Mouse (Mus musculus) neutrophil, adult 5-6 weeks (primary cell): ENCODE measurements around the gene Zfp3. TPM values are rescaled to one million over a fixed set of nuclear protein-coding genes. Genes with fewer than 3 reads are reported as not detected.

ENCODE experiments used
- ATAC-seq: fragments of 151-379, 151-347 bp; 2 replicates; pipeline ENCODE4 v1.8.0; 2017; ENCODE audit warnings: mild to moderate bottlenecking, moderate TSS enrichment; ENCODE audit not compliant: insufficient number of reproducible peaks, poor library complexity, low FRiP score, severe bottlenecking; ENCODE audit errors: extremely low read depth
- total RNA-seq: library from RNA; stranded (forward); fragments of 200-1000 nt; gene quantifications from 2 replicates; pipeline ENCODE4 v1.2.3, GENCODE M21; 2017

The Zfp3 gene
- 2.6 and 2.8 TPM in 2 replicates for total RNA-seq

DNA sequence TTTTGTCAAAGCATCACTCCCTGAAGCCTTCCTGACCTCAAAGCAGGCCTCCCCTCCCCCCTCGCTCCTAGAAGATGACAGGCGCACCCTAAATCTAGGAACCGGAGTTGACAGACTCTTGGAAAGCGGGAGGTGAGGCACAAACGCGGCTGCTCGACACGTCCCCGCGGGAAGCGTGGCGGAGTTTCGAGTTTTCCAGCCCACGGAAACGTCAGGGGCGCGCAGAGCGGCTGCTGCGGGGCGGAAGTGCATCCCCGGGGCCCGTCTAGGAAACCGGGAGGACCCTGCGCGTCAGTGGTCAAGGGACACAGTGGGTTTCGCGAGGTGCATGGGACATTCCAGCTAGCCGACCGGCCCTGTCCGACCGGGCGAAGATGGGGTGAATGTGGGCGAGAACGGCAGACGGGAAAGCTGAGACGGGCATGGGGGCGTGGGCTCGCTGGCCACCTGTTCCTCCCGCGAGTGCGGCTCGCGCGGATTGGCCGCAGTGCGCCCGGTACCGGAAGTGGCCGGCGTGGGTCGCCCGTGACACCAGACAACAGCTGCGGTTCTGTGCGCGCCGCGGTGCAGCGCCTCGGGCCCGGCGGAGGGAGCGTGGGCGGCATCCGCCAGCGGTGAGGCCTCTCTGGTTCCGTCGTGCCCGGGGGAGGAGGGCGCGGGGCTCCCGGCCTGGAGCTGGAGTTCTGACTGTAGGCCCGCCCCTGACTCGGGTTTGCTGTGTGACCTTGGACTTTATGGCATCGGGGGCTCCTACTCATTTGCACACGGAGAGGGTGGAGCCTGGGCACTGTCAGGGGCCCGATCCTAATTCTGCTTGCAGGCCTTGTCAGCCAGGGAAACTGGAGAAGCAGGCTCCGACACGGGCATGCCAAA, at the start of gene Zfp3:
Zfp3 (plus strand) TSS at position 274 of the 873 bp plus-strand sequence.
- ATAC-seq, result peak; percentile 61

- ATAC-seq, result no peak
Measured at GRCm38 (mm10) chr11:70715832-70716231, 48.2 kb upstream of the Zfp3 start.

GRCm38 (mm10) chr11:70718481-70718880, 45.5 kb upstream of the Zfp3 start:
- ATAC-seq, result no peak

DNA sequence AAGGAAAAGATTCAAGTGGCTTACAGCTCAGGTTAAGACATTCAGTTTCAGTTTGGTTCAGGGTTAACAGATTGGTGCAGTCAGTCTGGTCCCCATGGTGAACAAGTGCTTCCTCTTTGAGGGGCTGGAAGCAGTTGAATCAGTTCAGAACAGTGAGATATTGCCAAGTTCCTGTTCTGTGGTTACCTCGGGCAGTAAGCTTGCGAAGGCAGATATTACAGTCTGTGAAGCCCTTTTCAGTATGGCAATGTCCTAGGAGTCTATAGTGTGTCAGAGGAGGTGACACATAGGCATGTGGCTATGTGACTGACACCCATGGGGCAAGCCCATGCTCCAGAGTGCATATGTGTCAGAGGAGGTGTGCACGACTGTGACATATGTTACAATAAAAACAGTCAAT, 43.4 kb upstream of the Zfp3 start:
- peak; percentile 85 for ATAC-seq

- no peak for ATAC-seq
Measured at GRCm38 (mm10) chr11:70721072-70721471, 42.9 kb upstream of the Zfp3 start.

DNA sequence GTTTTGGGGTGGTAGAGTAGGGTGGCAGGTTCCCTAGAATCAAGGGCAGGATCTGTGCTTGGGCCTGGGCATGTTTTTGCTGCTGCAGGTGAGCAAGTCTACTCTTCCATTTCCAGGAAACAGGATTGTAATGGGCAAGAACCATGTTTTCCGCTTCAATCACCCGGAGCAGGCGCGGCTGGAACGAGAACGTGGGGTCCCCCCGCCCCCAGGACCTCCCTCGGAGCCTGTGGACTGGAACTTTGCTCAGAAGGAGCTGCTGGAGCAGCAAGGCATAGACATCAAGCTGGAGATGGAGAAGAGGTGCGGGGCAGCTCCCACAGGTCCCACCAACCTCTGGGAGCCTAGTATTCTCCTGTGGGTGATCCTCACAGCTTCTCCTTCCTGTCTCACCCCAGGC, 39.3 kb upstream of the Zfp3 start:
- no peak for ATAC-seq

DNA sequence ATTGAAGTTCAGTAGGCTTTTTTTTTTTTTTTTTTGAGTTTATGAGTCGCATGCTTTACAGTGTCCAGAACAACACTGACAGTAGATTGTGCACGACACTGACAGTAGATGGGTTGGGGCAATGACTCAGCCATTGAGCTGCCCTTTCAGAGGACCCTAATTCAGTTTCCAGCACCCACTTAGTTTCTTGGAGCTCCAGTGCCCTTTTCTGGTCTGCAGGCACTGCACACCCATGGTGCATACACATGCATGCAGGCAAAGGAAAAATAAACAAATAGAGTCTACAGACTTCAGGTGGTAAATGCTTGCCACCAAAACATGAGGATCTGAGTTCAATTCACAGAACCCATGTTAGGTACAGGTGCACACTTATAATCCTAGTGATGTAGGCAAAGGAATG, 37.4 kb upstream of the Zfp3 start:
- ATAC-seq, result no peak

GRCm38 (mm10) chr11:70727385-70727784, 36.6 kb upstream of the Zfp3 start:
- no peak for ATAC-seq

GRCm38 (mm10) chr11:70730427-70731038, 33.5 kb upstream of the Zfp3 start:
- ATAC-seq, result no peak

GRCm38 (mm10) chr11:70731178-70731577, 32.8 kb upstream of the Zfp3 start:
- ATAC-seq, result no peak

- ATAC-seq, result no peak
Measured at GRCm38 (mm10) chr11:70733256-70733655, 30.8 kb upstream of the Zfp3 start.

DNA sequence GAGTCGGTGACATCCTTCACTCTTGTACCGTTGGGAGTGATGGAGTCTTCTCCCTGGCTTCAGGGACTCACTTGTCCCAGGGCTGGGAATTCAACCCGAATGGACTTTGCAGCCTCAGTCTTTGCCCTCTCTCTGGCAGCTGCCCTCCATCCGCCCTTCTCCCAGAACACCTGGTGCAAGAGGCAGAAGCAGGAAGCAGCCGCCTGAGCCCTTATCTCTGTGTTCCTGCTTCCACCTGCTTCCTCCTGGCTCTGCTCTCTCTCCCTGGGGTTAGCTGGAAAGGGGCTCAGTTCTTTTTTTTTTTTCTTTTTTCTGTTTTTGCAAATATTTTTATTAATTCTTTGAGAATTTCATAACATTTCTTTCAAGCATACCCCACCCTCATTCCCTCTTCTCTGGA, 26.3 kb upstream of the Zfp3 start:
- ATAC-seq, result no peak

DNA sequence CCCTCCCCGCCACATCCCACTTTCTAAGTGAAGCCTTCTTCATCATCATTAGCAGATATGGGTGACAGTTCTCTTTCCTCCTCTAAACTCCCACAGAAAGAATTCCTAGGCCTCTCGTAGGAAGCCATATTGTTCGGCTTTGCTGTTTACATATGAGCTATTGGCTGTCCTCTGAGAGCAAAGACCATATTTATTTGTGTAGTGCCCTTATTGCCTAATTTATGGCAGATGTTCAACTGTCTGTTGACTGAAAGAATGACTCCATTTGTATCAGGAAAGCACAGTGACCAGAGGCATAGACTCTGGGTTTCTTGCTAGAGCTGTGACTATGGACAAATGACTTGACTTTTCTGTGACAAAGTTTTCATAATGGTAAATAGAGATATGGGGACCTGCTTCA, 22.4 kb upstream of the Zfp3 start:
- ATAC-seq, result no peak

- ATAC-seq, result no peak
Measured at GRCm38 (mm10) chr11:70742117-70742516, 21.9 kb upstream of the Zfp3 start.

DNA sequence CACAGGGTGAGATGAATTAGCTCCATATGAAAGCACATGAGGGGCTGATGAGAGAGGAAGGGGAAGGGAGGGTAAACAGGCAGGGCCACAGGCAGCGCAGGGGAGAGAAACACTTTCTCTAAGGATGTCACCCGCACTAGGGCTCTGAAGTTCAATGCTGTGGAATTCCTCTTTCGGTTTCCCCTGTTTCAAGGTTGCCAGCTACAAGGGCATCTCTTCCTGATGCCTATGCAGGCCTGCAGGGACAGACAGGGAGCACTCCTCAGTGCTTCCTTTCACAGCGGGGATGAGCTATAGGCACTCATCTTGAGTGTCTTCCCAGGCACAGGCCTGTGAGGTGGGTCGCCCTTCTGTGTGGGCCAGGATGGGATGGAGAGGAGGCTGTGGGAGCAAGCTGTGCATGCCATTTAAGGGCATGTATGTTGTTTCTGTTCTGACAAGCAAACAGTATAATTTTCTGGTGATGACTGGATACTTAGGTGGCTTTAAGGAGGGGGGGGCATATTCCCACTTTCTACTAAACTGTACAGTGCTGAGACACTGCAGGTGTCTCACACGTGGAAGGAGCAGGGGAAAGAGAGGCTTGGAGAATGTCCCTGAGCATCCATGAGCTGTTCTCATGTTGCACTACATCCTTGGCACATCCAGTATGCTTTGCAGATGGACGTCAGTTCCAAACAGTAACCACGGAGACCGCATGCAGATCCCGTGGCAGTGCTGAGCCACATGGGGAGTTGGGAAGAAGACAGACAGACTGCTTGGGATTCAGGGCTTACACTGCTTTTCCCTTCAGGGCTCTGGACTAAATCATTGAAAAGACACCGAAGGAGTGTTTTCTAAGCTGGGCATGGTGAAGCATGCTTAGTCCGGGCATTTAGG, 21.2 kb upstream of the Zfp3 start:
- ATAC-seq, result no peak

DNA sequence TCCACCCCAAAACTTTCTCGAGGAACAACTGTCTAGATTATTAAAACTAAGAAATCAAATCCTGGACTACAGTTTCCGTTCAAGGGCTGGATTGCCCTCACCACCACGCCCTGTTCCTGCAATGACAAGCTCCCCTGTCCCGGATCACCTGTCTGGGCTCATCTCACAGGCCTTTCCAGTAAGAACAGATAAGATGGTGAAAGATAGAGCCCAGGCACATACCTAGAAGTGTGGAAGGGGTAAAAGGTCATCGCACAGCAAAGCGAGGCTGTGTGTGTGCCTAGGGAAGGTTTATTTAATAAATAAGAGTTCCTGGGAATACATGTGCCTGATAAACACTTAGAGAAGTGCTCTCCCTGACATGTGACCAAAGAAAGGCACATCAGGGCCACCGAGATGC, 18.4 kb upstream of the Zfp3 start:
- no peak for ATAC-seq

- no peak for ATAC-seq
Measured at GRCm38 (mm10) chr11:70747876-70748545, 16.0 kb upstream of the Zfp3 start.

- no peak for ATAC-seq
Measured at GRCm38 (mm10) chr11:70752337-70753017, 11.5 kb upstream of the Zfp3 start.

- ATAC-seq, result no peak
Measured at GRCm38 (mm10) chr11:70753146-70753545, 10.9 kb upstream of the Zfp3 start.
